Mouse (Mus musculus) layer of hippocampus, adult 18-20 months (tissue): ENCODE measurements at regions not wholly inside any gene's neighbourhood (a gene's known extent, or its start where the extent isn't known, plus 50 kb on each side); places are given as distances from the start of the nearest gene placed in this dataset.
A peak's percentile ranks its signal among the peaks of the same experiment; 100 is the strongest.

ENCODE experiments used
- DNase-seq, 2 experiments: peaks; one replicate each; pipeline ENCODE4 v3.0.0; 2022; ENCODE audit warnings: low spot score in 2 of 2

GRCm38 (mm10) chr2:166242786-166243521 lies 87.5 kb upstream of the Sulf2 start:
- no peak for DNase-seq

- peak; percentile 62 to 67 for DNase-seq
Measured at GRCm38 (mm10) chr2:166241310-166241709, 85.8 kb upstream of the Sulf2 start.

DNA sequence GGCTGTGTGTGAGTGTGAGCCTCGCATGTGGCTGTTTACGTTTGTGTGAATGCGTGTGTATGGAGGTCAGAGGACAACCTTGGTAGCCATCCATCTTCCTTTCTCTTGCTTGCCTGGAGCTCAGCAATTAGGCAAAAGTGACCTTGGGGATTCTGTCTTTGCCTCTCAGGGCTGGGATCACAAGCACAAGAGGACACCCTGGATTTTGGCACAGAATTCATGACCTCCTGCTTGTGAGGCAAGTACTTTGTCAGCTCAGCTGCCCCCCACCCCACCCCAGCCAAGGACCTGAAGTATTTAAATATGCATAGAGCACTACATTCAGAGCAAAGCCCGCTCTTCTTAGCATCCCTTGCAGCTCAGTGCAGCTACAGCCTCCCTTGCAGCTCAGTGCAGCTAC lies 84.6 kb upstream of the Sulf2 start:
- DNase-seq: no peak

- DNase-seq: no peak
Measured at GRCm38 (mm10) chr2:166237554-166238269, 82.2 kb upstream of the Sulf2 start.

DNA sequence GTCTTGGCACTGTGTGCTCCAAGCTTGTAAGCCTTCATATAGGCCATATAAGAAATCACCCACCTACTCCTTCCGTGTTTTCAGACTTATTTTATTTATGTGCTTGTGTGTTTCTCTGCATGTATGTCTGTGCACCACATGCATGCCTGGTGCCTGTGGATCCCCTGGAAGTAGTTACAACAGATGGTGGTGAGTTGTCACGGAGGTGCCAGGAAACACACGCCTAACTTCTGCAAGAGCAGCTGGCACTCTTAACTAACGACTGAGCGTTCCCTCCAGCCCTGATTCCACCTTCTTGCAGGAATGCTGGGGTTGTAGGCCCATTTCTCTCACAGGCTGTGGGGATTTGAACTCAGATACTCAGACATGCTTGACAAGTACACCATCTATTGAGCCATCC lies 80.6 kb upstream of the Sulf2 start:
- peak in 1 of 2 experiments; percentile 45 for DNase-seq

- no peak for DNase-seq
Measured at GRCm38 (mm10) chr2:166234579-166235212, 79.2 kb upstream of the Sulf2 start.

GRCm38 (mm10) chr2:166233246-166233645 lies 77.8 kb upstream of the Sulf2 start:
- DNase-seq: no peak

- DNase-seq: no peak
Measured at GRCm38 (mm10) chr2:166232376-166232775, 76.9 kb upstream of the Sulf2 start.

DNA sequence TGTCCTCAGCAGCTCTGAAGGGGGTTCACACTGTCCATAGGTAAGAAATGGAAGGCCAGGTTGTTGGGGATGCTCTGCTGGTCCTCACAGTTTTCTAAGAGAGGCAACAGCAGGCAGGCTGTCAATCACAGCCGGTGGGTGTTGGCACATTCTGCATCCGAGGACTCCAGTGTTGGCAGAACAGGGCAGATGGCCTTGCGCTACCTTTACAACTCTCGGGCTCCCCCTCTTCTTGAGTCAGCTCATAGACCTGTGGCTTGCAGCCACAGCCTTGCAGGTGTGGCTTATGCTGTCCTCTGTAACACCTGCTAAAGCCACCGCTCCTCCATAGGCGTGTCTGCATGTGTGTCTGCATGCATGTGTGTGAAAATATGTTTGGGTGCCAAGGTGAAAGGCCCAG lies 75.2 kb upstream of the Sulf2 start:
- DNase-seq: no peak

GRCm38 (mm10) chr2:166228356-166228755 lies 72.9 kb upstream of the Sulf2 start:
- DNase-seq: no peak

- DNase-seq: no peak
Measured at GRCm38 (mm10) chr2:166227496-166227895, 72.0 kb upstream of the Sulf2 start.

DNA sequence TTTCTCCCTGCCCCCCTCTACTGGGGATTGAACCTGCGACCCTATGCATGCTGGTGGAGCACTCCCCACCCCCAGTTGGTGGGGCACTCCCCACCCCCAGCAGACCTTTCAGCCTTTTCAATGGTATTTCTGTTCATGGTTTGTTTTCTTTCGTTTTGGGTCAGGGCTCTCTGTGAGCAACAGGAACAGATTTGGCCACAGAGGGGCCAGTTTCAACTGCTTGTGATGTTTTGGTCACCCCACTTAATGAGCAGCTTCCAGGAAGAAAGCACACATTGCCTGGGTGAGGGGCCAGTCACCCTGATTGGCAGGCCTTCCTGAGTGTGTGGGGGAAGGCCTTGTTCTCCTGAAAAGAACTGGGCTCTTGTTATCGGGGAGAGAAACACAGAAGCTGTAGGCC lies 71.5 kb upstream of the Sulf2 start:
- no peak for DNase-seq

DNA sequence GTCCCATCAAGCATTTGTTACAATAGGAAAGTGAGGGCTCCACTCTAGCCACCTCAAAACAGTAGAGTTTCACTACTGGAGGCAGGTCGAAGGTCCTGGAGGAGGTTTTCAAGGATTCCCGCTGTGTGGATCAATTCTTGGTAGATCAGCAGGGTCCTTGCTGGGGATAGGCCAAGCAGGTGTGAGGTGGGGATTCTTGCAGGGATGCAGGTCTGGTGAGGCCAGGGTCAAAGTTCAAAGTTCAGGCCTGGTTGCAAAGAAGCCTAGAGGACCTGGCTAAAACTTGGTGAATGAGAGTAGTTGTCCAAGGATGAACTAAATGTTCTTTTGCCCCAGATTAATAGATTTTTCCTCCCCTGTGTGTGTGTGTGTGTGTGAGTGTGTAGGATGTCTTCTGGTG lies 70.9 kb upstream of the Sulf2 start:
- DNase-seq: no peak

DNA sequence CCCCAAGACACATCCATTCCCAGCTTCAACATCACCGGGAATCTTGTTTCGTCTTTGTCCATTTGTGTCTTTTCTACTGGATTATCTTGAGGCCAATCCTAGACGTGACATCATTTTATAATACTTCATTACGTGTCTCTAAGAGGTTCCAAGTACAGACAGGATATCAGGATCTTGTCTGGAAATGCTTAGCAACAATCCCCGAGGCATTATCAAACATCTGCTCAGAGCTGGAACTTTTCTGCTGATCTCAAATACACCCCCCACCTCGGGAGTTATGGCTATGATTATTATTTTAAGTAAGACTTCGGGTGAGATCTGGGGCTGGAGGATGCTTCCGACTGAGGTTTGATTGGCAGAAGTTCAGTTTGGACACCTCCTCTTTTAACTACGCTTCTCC lies 69.9 kb upstream of the Sulf2 start:
- DNase-seq: no peak

GRCm38 (mm10) chr2:166218783-166219182 lies 63.3 kb upstream of the Sulf2 start:
- no peak for DNase-seq

DNA sequence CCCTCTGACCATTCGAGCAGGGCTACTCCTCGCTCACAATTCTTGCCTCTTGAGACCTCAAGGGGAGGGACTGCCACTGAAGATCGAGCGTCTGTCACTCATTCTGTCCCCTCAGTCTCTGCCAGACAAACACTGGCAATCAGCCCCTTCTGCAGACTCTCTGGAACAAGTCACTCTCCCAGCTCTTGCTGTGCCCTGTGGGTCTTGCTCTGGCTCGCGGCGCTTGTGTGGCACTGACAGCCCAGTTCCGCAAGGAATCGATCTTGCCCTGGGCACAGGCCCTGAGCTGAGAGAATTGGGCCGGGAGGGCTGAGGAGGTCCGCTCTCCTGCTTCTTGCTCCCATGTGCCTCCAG lies 61.0 kb upstream of the Sulf2 start:
- no peak for DNase-seq

GRCm38 (mm10) chr2:166215610-166216511 lies 60.4 kb upstream of the Sulf2 start:
- peak in 1 of 2 experiments; percentile 30 for DNase-seq

DNA sequence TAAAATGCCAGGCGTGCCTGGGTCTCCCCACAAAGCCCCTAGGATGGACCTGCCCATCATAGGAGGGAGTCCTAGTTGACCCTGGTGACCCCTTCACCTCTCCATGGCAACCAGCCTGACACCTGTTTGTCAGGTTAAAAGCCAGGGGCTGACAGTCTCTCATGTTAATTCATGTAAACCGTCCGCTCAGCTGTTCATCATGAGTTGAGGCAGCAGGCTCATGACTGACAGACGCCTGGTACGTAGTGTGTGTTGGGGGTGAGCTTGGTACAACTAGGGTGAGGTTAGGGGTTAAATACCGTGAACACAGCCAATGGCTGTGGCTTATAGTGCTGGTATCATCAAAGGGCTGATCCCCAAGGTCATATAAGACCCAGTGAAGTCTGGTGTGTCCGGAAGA lies 59.7 kb upstream of the Sulf2 start:
- no peak for DNase-seq

DNA sequence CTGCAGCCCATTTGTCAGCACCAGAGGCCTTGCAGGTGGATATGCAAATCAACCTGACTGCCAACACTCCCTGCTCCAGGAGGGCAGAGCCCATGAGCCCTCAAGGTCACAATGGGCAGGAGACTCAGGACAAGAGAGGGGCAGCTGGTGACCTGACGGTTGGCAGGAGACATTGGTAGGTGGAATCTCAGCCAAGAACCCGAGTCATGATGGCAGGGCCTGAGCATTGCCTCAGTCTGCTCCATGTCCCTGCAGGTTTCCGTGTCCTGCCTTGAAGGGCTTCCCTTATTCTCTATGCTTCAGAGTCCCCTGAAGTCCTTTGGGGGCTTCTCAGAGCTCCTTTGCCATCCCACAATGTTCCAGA lies 51.7 kb upstream of the Sulf2 start:
- no peak for DNase-seq

DNA sequence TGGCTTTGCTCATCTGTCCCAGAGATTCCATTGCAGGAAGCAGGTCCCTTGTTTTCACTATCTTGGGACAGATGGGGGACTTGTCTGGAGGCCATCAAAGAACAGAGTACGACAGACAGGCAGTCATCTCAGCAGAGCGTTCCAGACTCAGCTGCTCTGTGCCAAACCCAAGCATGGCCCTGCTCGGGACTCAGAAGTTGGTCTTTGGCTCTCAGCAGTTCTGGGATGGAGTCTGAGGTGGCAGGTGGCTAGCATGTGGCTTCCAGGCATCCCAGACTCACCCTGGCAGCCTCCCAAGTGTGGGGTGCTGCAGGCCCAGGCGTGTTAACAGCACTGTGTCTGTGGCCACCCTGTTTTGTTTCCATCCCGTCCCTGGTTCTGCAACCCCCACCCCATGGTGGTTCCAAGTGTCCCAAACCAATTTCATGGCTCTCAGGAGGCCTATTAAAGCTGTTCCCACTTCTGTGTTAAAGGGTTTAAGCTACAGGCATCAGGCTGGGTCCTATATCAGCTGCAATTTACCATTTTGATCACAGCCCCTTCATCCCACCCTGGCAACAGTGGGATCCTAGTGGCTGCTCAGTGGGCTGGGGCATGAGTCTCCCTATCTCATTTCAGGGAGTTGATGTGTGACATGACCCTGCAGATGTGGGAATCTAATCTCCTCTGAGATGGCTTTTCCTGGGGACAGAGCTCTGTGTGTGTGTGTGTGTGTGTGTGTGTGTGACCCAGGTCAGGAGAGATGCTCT lies 51.1 kb upstream of the Sulf2 start:
- no peak for DNase-seq
